ENCODE assay signal across 11 mouse cellular contexts in genomic region chr15:99801885-99802572, GRCm38 (mm10). TPM values are rescaled to one million over a fixed set of nuclear protein-coding genes. Genes with fewer than 3 reads are reported as not detected.
DNase-seq lines count a peak whose midpoint lies in the region; ATAC-seq and TF ChIP-seq lines count a peak whose summit lies in the region.
"Had no signal": no experiment of that assay in that cellular context is flagged by ENCODE, and none has a peak within 500 bp of the region (broad histone marks: within the 10 kb centered on the region; RNA-seq: fewer than 3 reads in every experiment).

No protein-coding gene starts in this region.

- H3K4me2 ChIP-seq in hindbrain, postnatal 0 days (ENCODE audit: low read depth, low read length), result no peak overlapping the region
- no peak overlapping the region for H3K4me2 ChIP-seq in hindbrain, embryonic 13.5 days
- peak overlapping the region; percentile 49 for H3K4me2 ChIP-seq in heart, embryonic 12.5 days
- H3K4me2 ChIP-seq in neural tube, embryonic 14.5 days (ENCODE audit: low read depth, low read length), result no peak overlapping the region

- H3K36me3 ChIP-seq in hindbrain, postnatal 0 days (ENCODE audit: insufficient read depth, low read length), result no peaks in the 10 kb centered on the region; the same call in 1 of the 2 replicates
- peaks cover 7% of the 10 kb centered on the region; the same call in 1 of the 2 replicates for H3K36me3 ChIP-seq in hindbrain, embryonic 13.5 days
- peaks cover 53% of the 10 kb centered on the region for H3K36me3 ChIP-seq in heart, embryonic 12.5 days
- H3K36me3 ChIP-seq in neural tube, embryonic 14.5 days (ENCODE audit: control insufficient read depth, insufficient read depth, low read length), result peaks cover 4% of the 10 kb centered on the region; the same call in 1 of the 2 replicates
- H3K36me3 ChIP-seq: G1E had no signal

- no peaks in the 10 kb centered on the region for H3K27me3 ChIP-seq in hindbrain, postnatal 0 days (ENCODE audit: insufficient read depth, low read length)
- H3K27me3 ChIP-seq in hindbrain, embryonic 13.5 days, result no peaks in the 10 kb centered on the region
- H3K27me3 ChIP-seq in heart, embryonic 12.5 days (replicated peaks), result no peaks in the 10 kb centered on the region
- H3K27me3 ChIP-seq in neural tube, embryonic 14.5 days (ENCODE audit: control insufficient read depth, insufficient read depth, low read length), result no peaks in the 10 kb centered on the region

- H3K27ac ChIP-seq in hindbrain, postnatal 0 days, result 0 out of 2 replicates have a peak overlapping the region, but pooled peaks have one; percentile 11
- H3K27ac ChIP-seq in hindbrain, embryonic 13.5 days, result no peak overlapping the region
- peak overlapping the region; percentile 70 for H3K27ac ChIP-seq in heart, embryonic 12.5 days (ENCODE audit: poor library complexity, severe bottlenecking)
- 0 out of 2 replicates have a peak overlapping the region, but pooled peaks have one; percentile 12 for H3K27ac ChIP-seq in neural tube, embryonic 14.5 days (ENCODE audit: low read depth, low read length)
- H3K27ac ChIP-seq: kidney, postnatal 0 days had no signal

- DNase-seq in hindbrain, postnatal 0 days (ENCODE audit: low spot score), result no peak
- DNase-seq in embryo, embryonic 10 days (ENCODE audit: low spot score), result peak; percentile 43
- no peak for DNase-seq in layer of hippocampus, adult 18-20 months (ENCODE audit: low spot score in 2 of 2)
- no peak for DNase-seq in left cerebral cortex, postnatal 10 days (ENCODE audit: extremely low spot score in 1 of 2, low spot score in 2 of 2)
- no peak for DNase-seq in left cerebral cortex, adult 9 months (ENCODE audit: low spot score in 2 of 2)
- DNase-seq: adrenal gland, postnatal 25 days had no signal

- H3K4me1 ChIP-seq in hindbrain, postnatal 0 days (ENCODE audit: insufficient read depth, low read length), result no peaks in the 10 kb centered on the region
- H3K4me1 ChIP-seq in hindbrain, embryonic 13.5 days (replicated peaks), result peaks cover 34% of the 10 kb centered on the region
- peaks cover 30% of the 10 kb centered on the region for H3K4me1 ChIP-seq in heart, embryonic 12.5 days (replicated peaks)
- H3K4me1 ChIP-seq in neural tube, embryonic 14.5 days (ENCODE audit: control insufficient read depth, insufficient read depth, low read length), result peaks cover 23% of the 10 kb centered on the region

- no peak for TF ChIP-seq CTCF in hindbrain, postnatal 0 days (IDR thresholded peaks at IDR 0.05; ENCODE audit: low read depth)

- intact Hi-C loops in left cerebral cortex, postnatal 10 days (cut with DNase I), result no loop called here

- no peak overlapping the region for H3K9ac ChIP-seq in hindbrain, postnatal 0 days (replicated peaks; ENCODE audit: low read length)
- no peak overlapping the region; the same call in 1 of the 2 replicates for H3K9ac ChIP-seq in hindbrain, embryonic 13.5 days
- H3K9ac ChIP-seq in heart, embryonic 12.5 days, result no peak overlapping the region
- no peak overlapping the region for H3K9ac ChIP-seq in neural tube, embryonic 14.5 days (replicated peaks; ENCODE audit: low read depth, low read length)

- no peak overlapping the region for H3K4me3 ChIP-seq in hindbrain, postnatal 0 days (ENCODE audit: low read length)
- no peak overlapping the region for H3K4me3 ChIP-seq in hindbrain, embryonic 13.5 days
- H3K4me3 ChIP-seq in heart, embryonic 12.5 days, result no peak overlapping the region
- H3K4me3 ChIP-seq in neural tube, embryonic 14.5 days (ENCODE audit: low read depth, low read length), result no peak overlapping the region

- H3K9me3 ChIP-seq in hindbrain, postnatal 0 days (ENCODE audit: low read length), result no peaks in the 10 kb centered on the region
- no peaks in the 10 kb centered on the region for H3K9me3 ChIP-seq in hindbrain, embryonic 13.5 days
- no peaks in the 10 kb centered on the region for H3K9me3 ChIP-seq in heart, embryonic 12.5 days (replicated peaks)
- H3K9me3 ChIP-seq in neural tube, embryonic 14.5 days (ENCODE audit: control insufficient read depth, low read length), result no peaks in the 10 kb centered on the region
- H3K9me3 ChIP-seq: G1E had no signal

- ATAC-seq in hindbrain, postnatal 0 days, result no peak
- no peak for ATAC-seq in hindbrain, embryonic 13.5 days (ENCODE audit: low FRiP score)
- no peak for ATAC-seq in heart, embryonic 12.5 days (ENCODE audit: insufficient number of reproducible peaks, low FRiP score)
- ATAC-seq in neural tube, embryonic 14.5 days (ENCODE audit: low read depth), result no peak

- 46% methylated on average over 24 of the region's 24 CpGs for WGBS in hindbrain, postnatal 0 days
- 36% methylated on average over 24 of the region's 24 CpGs for WGBS in hindbrain, embryonic 13.5 days
- 41% methylated on average over 24 of the region's 24 CpGs for WGBS in heart, embryonic 12.5 days
- WGBS in neural tube, embryonic 14.5 days, result 35% methylated on average over 24 of the region's 24 CpGs

RNA-seq across cellular contexts. Expression of gene Cers5, which starts 29.3 kb away (rescaled TPM):
- 92.8 and 105 TPM in 2 replicates for total RNA-seq in hindbrain, postnatal 0 days (2014; rRNA removed)
- polyA plus RNA-seq in hindbrain, postnatal 0 days (2015; fragmentation: Nextera tagmentation; extraction: Ambion mirVana), result 73.0 and 73.9 TPM in 2 replicates
- 73.6 and 74.3 TPM in 2 replicates for polyA plus RNA-seq in hindbrain, embryonic 13.5 days (2015; fragmentation: Nextera tagmentation; extraction: Ambion mirVana)
- 53.9 and 55.4 TPM in 2 replicates for polyA plus RNA-seq in heart, embryonic 12.5 days (2016; fragmentation: Nextera tagmentation; extraction: Ambion mirVana)
- polyA plus RNA-seq in neural tube, embryonic 14.5 days (2014; fragmentation: Nextera tagmentation; extraction: Ambion mirVana), result 82.5 and 83.3 TPM in 2 replicates
- 10 to 100 TPM; 26.4 to 29.7 TPM for total RNA-seq in layer of hippocampus, adult 18-20 months (2021)
- total RNA-seq in left cerebral cortex, postnatal 10 days (2021), result 10 to 100 TPM; 43.6 to 47.2 TPM
